Mouse (Mus musculus): ENCODE data around the gene Tmem97. TPM values are rescaled to one million over a fixed set of nuclear protein-coding genes. Genes with fewer than 3 reads are reported as not detected.

Gene Tmem97
- total and polyA plus RNA-seq, 3 experiments: 166 to 215 (median 207) TPM

- Histone ChIP-seq H3K4me3 (ENCODE audit: control insufficient read depth in 1 of 2, insufficient read depth in 1 of 2, low read depth in 2 of 2, low read length in 2 of 2) (peak within 1 kb of the TSS; percentile 76 to 87), H3K79me2 (ENCODE audit: control insufficient read depth, insufficient read depth, low read length, poor library complexity) (peaks cover 23% of the 10 kb centered on the region), H3K36me3 (ENCODE audit: control insufficient read depth in 1 of 2, insufficient read depth in 2 of 2, low read length in 2 of 2) (peaks cover 4 to 25% of the 10 kb centered on the region in 2 experiments), H3K9ac (ENCODE audit: control insufficient read depth, low read depth, low read length, poor library complexity, severe bottlenecking) (peak within 1 kb of the TSS; percentile 87), H3K9me3 (replicated peaks; ENCODE audit: insufficient read depth, low read length) (no peaks in the 10 kb centered on the region), H3K27me3 (ENCODE audit: control insufficient read depth in 1 of 2, insufficient read depth in 2 of 2, low read length in 2 of 2) (no peaks in the 10 kb centered on the region), H3K4me1 (ENCODE audit: control insufficient read depth in 1 of 2, insufficient read depth in 2 of 2, low read length in 2 of 2) (peaks cover 0 to 34% of the 10 kb centered on the region in 2 experiments; a peak in 3 of 4 replicates), H3K27ac (ENCODE audit: control insufficient read depth, low read depth, low read length) (peak within 1 kb of the TSS; percentile 66)
- DNase-seq (ENCODE audit: low read depth, low spot score): peak; percentile 100
- TF ChIP-seq USF1 (IDR thresholded peaks at IDR 0.05; ENCODE audit: low read depth, low read length): peak; percentile 68
- no peak for TF ChIP-seq TAL1 (IDR thresholded peaks at IDR 0.05; ENCODE audit: low read length)
- no peak for TF ChIP-seq E2F4 (IDR thresholded peaks at IDR 0.05; ENCODE audit: borderline replicate concordance, low read depth, low read length)
- TF ChIP-seq CHD1 (IDR thresholded peaks at IDR 0.05; ENCODE audit: low read depth, low read length): no peak
- no peak for TF ChIP-seq POLR2AphosphoS5 (IDR thresholded peaks at IDR 0.05; ENCODE audit: borderline replicate concordance, low read depth, low read length)
- TF ChIP-seq ZMIZ1 (IDR thresholded peaks at IDR 0.05; ENCODE audit: low read depth, low read length): peak; percentile 96
- TF ChIP-seq EP300 (IDR thresholded peaks at IDR 0.05; ENCODE audit: low read depth in 1 of 2, low read length in 2 of 2): peak in 1 of 2 experiments; percentile 62; a peak in 2 of 4 replicates
- peak; percentile 50; the same call in 1 of the 2 replicates for TF ChIP-seq MYB (IDR thresholded peaks at IDR 0.05; ENCODE audit: low read depth, low read length)
- peak; percentile 51; the same call in 1 of the 2 replicates for TF ChIP-seq GABPA (IDR thresholded peaks at IDR 0.05; ENCODE audit: low read depth, low read length)
- TF ChIP-seq NELFE (IDR thresholded peaks at IDR 0.05; ENCODE audit: low read depth, low read length): peak; percentile 98
- peak; percentile 96 for TF ChIP-seq POLR2AphosphoS2 (IDR thresholded peaks at IDR 0.05; ENCODE audit: low read length)
- no peak for TF ChIP-seq MAFK (IDR thresholded peaks at IDR 0.05; ENCODE audit: borderline replicate concordance, low read depth, low read length)
- TF ChIP-seq ELF1 (IDR thresholded peaks at IDR 0.05; ENCODE audit: low read depth, low read length): peak; percentile 92
- peak; percentile 88 for TF ChIP-seq TBP (IDR thresholded peaks at IDR 0.05; ENCODE audit: low read depth, low read length)
- TF ChIP-seq ZC3H11A (IDR thresholded peaks at IDR 0.05; ENCODE audit: low read depth, low read length): no peak
- peak; percentile 96 for TF ChIP-seq GATA1 (IDR thresholded peaks at IDR 0.05; ENCODE audit: low read depth, low read length)
- TF ChIP-seq TCF12 (IDR thresholded peaks at IDR 0.05; ENCODE audit: low read depth, low read length): peak; percentile 84
- no peak for TF ChIP-seq RAD21 (IDR thresholded peaks at IDR 0.05; ENCODE audit: low read depth, low read length)
- no peak for TF ChIP-seq MEF2A (IDR thresholded peaks at IDR 0.05; ENCODE audit: extremely low read depth, insufficient replicate concordance, low read depth, low read length, poor library complexity, severe bottlenecking)
- peak; percentile 93 to 99 for TF ChIP-seq POLR2A (IDR thresholded peaks at IDR 0.05; ENCODE audit: control insufficient read depth in 1 of 2, insufficient read depth in 1 of 2, low read depth in 1 of 2, low read length in 2 of 2, poor library complexity in 1 of 2)
- TF ChIP-seq MYC (IDR thresholded peaks at IDR 0.05; ENCODE audit: low read depth, low read length): peak; percentile 89
- TF ChIP-seq MAZ (IDR thresholded peaks at IDR 0.05; ENCODE audit: low read depth, low read length): 0 out of 2 replicates have a peak, but pooled peaks have one; percentile 86
- no peak; the same call in 1 of the 2 replicates for TF ChIP-seq ZNF384 (IDR thresholded peaks at IDR 0.05; ENCODE audit: low read depth, low read length)
- TF ChIP-seq CTCF (IDR thresholded peaks at IDR 0.05 in 2 of 3, conservative IDR thresholded peaks at IDR 0.05 in 1 of 3; ENCODE audit: control insufficient read depth in 1 of 3, insufficient read depth in 1 of 3, low read depth in 2 of 3, low read length in 3 of 3, poor library complexity in 1 of 3, severe bottlenecking in 1 of 3): 0 out of 6 replicates have a peak, but pooled peaks of 1 of the 3 experiments have one; percentile 5
- TF ChIP-seq KAT2A (conservative IDR thresholded peaks at IDR 0.05; ENCODE audit: low read depth, low read length): peak; percentile 99
- peak; percentile 92 for TF ChIP-seq ETS1 (IDR thresholded peaks at IDR 0.05; ENCODE audit: low read depth, low read length)
- peak; percentile 96 for TF ChIP-seq MXI1 (IDR thresholded peaks at IDR 0.05; ENCODE audit: low read depth, low read length)
- TF ChIP-seq ZKSCAN1 (IDR thresholded peaks at IDR 0.05; ENCODE audit: low read depth, low read length): no peak
- 0 out of 2 replicates have a peak, but pooled peaks have one; percentile 51 for TF ChIP-seq UBTF (IDR thresholded peaks at IDR 0.05; ENCODE audit: borderline replicate concordance, insufficient read depth, low read depth, low read length)
- peak; percentile 98 for TF ChIP-seq SIN3A (IDR thresholded peaks at IDR 0.05; ENCODE audit: low read length)
- peak; percentile 80; the same call in 1 of the 2 replicates for TF ChIP-seq MAX (IDR thresholded peaks at IDR 0.05; ENCODE audit: low read length)
- TF ChIP-seq HCFC1 (IDR thresholded peaks at IDR 0.05; ENCODE audit: low read depth, low read length): peak; percentile 100
- TF ChIP-seq CHD2 (IDR thresholded peaks at IDR 0.05; ENCODE audit: low read length): peak; percentile 91
- TF ChIP-seq SMC3 (IDR thresholded peaks at IDR 0.05; ENCODE audit: low read depth, low read length): peak; percentile 9; the same call in 1 of the 2 replicates
- TF ChIP-seq BHLHE40 (IDR thresholded peaks at IDR 0.05; ENCODE audit: borderline replicate concordance, low read depth, low read length): peak; percentile 4; the same call in 1 of the 2 replicates
- TF ChIP-seq USF2 (IDR thresholded peaks at IDR 0.05; ENCODE audit: borderline replicate concordance in 1 of 2, insufficient read depth in 1 of 2, low read depth in 1 of 2, low read length in 2 of 2): no peak
These were observed 14.4 kb downstream of the Tmem97 start, which contains the start of the genes Tnfaip1 and Ift20 for GRCm38 (mm10) chr11:78536080-78536689. Tnfaip1 (minus strand) TSS chr11:78536332. Ift20 (plus strand) TSS chr11:78536361.

Data from MEL (cell line).